Mouse (Mus musculus) adrenal gland, postnatal 4 days (tissue): Measurements from ENCODE around the gene Map2k5. TPM values are rescaled to one million over a fixed set of nuclear protein-coding genes. Genes with fewer than 3 reads are reported as not detected.

Source experiments
- DNase-seq, 2 experiments: peaks; one replicate each; pipeline ENCODE4 v3.0.0; 2021 to 2022; ENCODE audit warnings: low spot score in 2 of 2, mixed read lengths in 2 of 2
- total RNA-seq, 2 experiments: library from RNA; stranded (reverse); gene quantifications; 2 replicates each; pipeline ENCODE4 v1.2.3; 2021

The Map2k5 gene
- total RNA-seq, 2 experiments from 2014 or later: 44.6 to 46.0 TPM

DNA sequence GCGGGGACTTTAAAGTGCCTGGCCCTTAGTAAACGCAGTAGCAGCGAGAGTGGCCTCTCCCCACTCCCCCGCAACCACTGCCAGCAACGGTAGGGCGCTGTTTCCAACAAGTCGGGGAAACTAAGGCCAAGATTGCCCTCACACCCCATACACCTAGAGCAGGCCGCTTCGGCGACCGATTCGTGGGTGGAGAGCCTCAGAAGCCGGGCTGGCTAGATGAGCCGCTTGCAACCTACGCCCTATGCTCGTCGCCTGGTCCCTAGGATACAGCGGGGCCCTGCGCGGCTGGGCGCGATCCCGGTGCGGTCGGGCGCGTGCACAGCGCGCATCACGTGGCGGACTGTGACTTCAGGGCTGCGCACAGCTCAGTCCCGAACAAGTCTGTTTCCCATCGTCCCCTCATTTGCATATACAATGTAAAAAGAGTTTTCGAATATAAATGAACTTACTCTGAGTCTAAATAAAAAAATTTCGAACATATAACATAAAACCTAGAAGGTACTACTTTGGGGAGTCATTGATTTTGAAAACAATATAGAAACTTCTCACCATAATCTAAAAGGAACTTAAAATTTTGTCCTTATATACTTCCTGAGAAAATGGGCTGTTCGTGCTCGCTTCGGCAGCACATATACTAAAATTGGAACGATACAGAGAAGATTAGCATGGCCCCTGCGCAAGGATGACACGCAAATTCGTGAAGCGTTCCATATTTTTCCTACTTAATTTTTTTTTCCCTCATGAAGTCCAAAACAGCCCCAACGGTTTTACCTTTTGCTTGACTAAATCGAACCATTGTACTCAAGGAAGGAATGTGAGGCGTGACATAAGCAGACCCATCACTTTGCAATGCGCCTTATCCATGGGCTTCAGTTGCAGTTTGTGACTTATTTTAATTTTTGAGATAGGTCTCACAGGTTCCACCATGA, 244.8 kb downstream of the Map2k5 start:
- peak; percentile 76 to 83 for DNase-seq

DNA sequence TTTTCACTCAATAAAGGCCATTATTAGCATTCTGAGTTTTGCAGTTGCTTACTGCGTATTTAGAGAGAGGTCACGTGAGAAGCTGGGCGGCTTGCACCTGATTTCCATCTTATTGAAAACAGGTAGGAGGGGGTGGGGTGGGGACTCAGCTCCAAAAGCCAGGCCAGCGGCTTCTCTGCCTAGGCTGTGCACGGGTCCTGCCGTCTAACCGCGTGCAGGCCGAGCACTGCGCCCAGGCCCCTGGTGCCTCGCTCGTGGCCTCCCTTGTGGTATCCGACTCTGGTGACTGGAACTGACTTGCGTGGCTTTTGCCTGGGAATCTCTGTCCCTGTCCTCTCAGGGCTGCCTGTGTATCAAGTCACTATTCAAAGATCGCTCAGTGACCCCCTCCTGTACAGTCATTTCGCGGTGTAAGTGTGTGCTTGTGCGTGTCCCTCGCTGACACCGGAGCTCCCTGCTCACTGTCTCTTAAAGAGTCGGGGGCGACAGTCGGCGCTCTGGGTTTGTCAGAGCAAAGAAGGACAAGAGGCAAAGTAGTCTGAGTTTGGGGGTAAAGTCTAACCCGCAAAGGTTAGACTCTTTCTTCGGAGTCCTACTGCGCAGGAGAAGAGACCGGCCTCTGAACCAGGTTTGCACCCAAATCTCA, 245.6 kb downstream of the Map2k5 start:
- DNase-seq: no peak

DNA sequence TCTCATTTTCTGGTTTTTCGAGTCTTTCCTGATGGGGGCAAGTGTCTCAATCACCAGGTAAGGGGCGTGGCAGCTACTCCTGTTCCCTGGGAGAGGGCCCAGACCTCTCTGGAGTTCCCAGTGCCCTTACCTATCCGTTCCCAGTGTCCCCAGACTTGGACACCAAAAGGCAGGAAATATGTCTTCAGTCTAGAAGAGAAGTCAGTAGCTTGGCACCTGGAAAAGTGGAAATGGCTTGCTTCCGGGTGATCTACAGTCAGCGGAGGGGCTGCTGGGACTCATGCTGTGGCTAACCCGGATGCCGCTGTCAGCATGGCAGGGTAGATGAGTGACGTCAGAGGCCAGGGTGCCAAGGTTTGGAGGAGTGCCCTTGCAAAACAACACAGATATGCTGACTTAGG, 248.1 kb downstream of the Map2k5 start:
- no peak for DNase-seq

DNA sequence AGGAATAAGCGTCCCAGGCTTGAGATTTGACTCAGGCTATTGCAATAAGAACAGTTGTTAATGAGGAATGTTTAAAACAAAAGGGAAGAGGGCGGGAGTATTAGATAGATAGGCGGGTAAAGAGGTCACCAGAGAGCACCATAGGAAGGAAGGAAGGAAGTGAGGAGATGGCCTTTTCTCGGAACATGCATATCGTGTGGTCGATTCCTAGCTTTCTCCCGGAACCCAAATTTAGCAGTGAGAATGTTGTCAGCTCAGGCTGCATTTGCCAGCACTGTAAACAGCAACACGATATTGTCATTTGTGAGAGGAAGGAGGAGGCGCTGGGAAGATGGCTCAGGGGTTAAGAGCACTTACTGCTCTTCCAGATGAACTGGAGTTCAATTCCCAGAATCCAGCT, 253.2 kb downstream of the Map2k5 start:
- DNase-seq: no peak

DNA sequence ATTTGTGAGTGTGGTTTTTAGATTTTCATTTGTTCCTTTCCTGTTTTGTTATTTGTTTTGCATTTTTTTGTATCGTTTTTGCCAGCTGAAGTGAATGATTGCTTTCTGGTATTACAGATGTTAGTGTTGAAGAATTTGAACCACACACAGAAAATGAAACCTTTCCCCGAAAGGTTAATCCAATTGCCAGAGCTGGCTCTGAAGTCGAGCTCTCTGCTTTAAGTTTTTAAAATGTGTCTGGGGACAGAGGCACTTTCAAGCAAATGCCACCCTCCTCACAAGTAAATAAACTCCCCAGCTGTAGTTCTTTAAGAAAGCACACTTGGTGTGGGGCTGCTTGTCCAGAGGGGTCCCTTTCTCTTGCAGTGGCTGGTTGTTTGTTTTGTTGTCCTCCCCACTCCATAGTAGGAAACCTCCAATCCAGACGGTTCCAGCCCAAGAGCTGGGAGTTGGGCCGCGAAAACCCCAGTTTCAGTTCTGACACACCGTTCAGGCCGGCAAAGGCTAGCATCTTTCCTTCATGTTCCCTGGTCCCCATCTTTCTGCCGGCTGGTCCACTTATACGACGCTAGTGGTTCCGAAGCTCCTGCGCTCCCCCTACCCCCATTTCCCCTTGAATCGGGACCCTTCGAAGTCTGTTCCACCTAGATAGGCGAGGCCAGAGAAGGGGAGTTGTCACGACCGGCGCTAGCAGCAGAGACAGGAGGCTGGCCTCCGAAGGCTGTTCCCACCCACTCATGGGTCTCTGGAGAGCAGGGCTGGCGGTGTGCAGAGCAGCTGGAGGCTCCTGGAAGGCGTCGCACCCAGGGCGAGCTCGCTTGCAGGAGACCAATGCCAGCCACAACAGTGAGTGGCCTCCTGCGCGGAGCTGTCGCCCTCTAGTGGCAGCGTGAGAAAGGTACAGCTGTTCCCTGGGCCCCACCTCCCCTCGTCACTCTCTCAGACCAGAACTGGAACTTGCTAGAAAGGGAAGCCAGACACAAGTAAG, 254.0 kb downstream of the Map2k5 start:
- DNase-seq: peak; percentile 74 to 76

DNA sequence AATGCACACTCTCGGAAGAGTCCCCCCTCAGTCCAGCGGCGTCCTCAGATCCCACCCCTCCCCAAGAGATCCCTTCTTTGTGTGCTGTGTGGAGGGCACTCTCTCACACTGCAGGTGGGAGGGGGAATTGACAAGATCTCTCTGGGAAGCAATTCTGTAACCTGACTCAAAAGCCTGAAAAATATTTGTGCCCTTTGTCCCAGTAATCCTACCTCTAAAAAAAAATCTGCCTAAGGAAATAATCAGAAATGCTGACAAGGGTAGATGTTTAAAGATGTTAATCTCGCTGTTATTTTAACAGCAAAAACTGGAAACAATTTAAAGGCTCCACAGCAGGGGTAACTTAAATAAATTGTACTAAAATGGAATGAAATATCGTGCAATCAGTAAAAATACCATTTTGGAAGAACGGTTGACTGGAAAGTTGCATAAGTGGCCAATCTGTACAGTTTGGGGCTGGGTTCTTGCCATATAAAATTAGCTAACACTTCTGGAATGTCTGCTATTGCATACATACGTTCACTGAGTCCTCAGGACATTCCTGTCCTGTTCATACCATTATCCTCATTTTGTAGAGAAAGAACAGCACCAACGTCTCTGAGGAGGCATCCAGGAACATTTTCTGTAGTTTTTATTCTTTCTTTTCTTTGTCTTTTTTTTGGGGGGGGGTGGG, 255.4 kb downstream of the Map2k5 start:
- DNase-seq: no peak

DNA sequence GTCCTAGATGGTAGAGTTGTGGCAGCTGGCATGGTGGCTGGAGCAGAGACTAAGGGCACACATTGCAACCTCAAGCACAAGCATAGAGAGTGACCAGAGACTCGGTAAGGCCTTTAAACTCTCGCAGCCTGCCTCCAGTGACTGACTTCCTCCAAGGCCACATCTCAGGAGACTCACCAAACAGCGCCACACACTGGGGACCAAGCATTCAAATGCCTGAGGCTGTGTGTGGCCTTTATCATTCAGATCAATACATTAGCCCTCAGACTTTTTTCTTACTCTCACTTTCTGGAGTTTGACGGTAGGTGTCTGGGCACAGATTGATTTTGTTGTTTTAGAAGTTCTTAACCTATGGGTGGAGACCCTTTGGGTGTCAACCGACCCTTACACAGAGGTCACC, 259.3 kb downstream of the Map2k5 start:
- no peak for DNase-seq

Other genes with a start within 250 kb of the Map2k5 start
- under 1 TPM; 0.23 to 0.34 TPM for gene Skor1, start 228.9 kb downstream of the Map2k5 start, total RNA-seq
- 10 to 100 TPM; 39.0 to 41.6 TPM for gene 2300009A05Rik, start 21.3 kb upstream of the Map2k5 start, total RNA-seq
- gene Iqch, start 224.6 kb upstream of the Map2k5 start, total RNA-seq: under 1 TPM in 1 of 2 experiments, not detected in 1; 0.20 TPM
- 10 to 100 TPM; 23.8 to 24.6 TPM for gene Aagab, start 224.8 kb upstream of the Map2k5 start, total RNA-seq